Comparison of ENCODE assay signal across 16 mouse cellular contexts in genomic region chr2:134952088-134952487, GRCm38 (mm10).
"Had no signal": no experiment of that assay in that cellular context is flagged by ENCODE, and none has a peak within 500 bp of the region (broad histone marks: within the 10 kb centered on the region; RNA-seq: fewer than 3 reads in every experiment).

No protein-coding gene starts in this region.

- H3K27ac ChIP-seq: kidney, embryonic 15.5 days; limb, embryonic 13.5 days; liver, embryonic 13.5 days; midbrain, embryonic 10.5 days; neural tube, embryonic 15.5 days; stomach, postnatal 0 days had no signal

- H3K4me2 ChIP-seq: kidney, embryonic 15.5 days; limb, embryonic 13.5 days; liver, embryonic 13.5 days; neural tube, embryonic 15.5 days had no signal

- H3K4me3 ChIP-seq: kidney, embryonic 15.5 days; limb, embryonic 13.5 days; liver, embryonic 13.5 days; midbrain, embryonic 10.5 days; myocyte; neural tube, embryonic 15.5 days had no signal

- DNase-seq: kidney, adult 2 months; kidney, postnatal 14 days; layer of hippocampus, adult 9-11 months; layer of hippocampus, postnatal 36 days; left cerebral cortex, postnatal 4 days; liver, embryonic 13.5 days; lung, adult 18-20 months; midbrain, embryonic 14.5 days; thymus, adult 18-20 months; thymus, postnatal 25 days had no signal

- H3K36me3 ChIP-seq: kidney, embryonic 15.5 days; limb, embryonic 13.5 days; liver, embryonic 13.5 days; midbrain, embryonic 10.5 days; neural tube, embryonic 15.5 days had no signal

- H3K4me1 ChIP-seq: kidney, embryonic 15.5 days; limb, embryonic 13.5 days; liver, embryonic 13.5 days; midbrain, embryonic 10.5 days; neural tube, embryonic 15.5 days had no signal

- H3K9me3 ChIP-seq: kidney, embryonic 15.5 days; limb, embryonic 13.5 days; liver, embryonic 13.5 days; midbrain, embryonic 10.5 days; neural tube, embryonic 15.5 days had no signal

- H3K27me3 ChIP-seq: kidney, embryonic 15.5 days; limb, embryonic 13.5 days; liver, embryonic 13.5 days; neural tube, embryonic 15.5 days had no signal

- H3K9ac ChIP-seq: kidney, embryonic 15.5 days; limb, embryonic 13.5 days; liver, embryonic 13.5 days; neural tube, embryonic 15.5 days had no signal
